Mouse (Mus musculus) embryonic facial prominence, embryonic 12.5 days (tissue): ENCODE data around the gene Slc6a3. TPM values are rescaled to one million over a fixed set of nuclear protein-coding genes. Genes with fewer than 3 reads are reported as not detected.

Source experiments
- ATAC-seq: fragments of 200-750 bp; cut with Nextera tagmentation; 2 replicates; pipeline ENCODE4 v1.8.0; 2017; ENCODE audit not compliant: insufficient number of reproducible peaks, insufficient read depth, low FRiP score, low TSS enrichment
- H3K27ac ChIP-seq: fragments of 300-500 bp; sonication (generic); 2 replicates; pipeline ENCODE4 v1.5.1; 2016; ENCODE audit warnings: mild to moderate bottlenecking
- H3K27me3 ChIP-seq: fragments of 300-500 bp; sonication (generic); 2 replicates; pipeline ENCODE4 v1.6.1; 2016; ENCODE audit warnings: mild to moderate bottlenecking, moderate library complexity
- H3K36me3 ChIP-seq: fragments of 300-500 bp; sonication (generic); 2 replicates; pipeline ENCODE4 v1.6.1; 2016; ENCODE audit warnings: mild to moderate bottlenecking
- H3K4me1 ChIP-seq: fragments of 300-500 bp; sonication (generic); 2 replicates; pipeline ENCODE4 v1.6.1; 2016
- H3K4me2 ChIP-seq: fragments of 300-500 bp; sonication (generic); replicated peaks from 2 replicates; pipeline ENCODE4 v1.6.1; 2016; ENCODE audit warnings: mild to moderate bottlenecking, moderate library complexity
- H3K4me3 ChIP-seq: fragments of 300-500 bp; sonication (generic); 2 replicates; pipeline ENCODE4 v1.5.1; 2016; ENCODE audit warnings: mild to moderate bottlenecking
- H3K9ac ChIP-seq: fragments of 300-500 bp; sonication (generic); 2 replicates; pipeline ENCODE4 v1.6.1; 2016; ENCODE audit warnings: mild to moderate bottlenecking, moderate library complexity
- H3K9me3 ChIP-seq: fragments of 300-500 bp; sonication (generic); 2 replicates; pipeline ENCODE4 v1.6.1; 2016; ENCODE audit warnings: mild to moderate bottlenecking, moderate library complexity
- WGBS: fragments of 180-500 bp; shearing (Covaris S2); methylation state at CpG from one replicate; pipeline ENCODE4 v1.1.7; 2016; 5-methylcytosine and 5-hydroxymethylcytosine counted together
- polyA plus RNA-seq: library from polyadenylated mRNA; unstranded; fragments of >200 nt; fragmentation: Nextera tagmentation; extraction: Ambion mirVana; gene quantifications from 2 replicates; pipeline ENCODE4 v1.2.1, GENCODE M21; 2016

Gene Slc6a3
- polyA plus RNA-seq, 1 experiment from 2014 or later: 0.08 TPM

DNA sequence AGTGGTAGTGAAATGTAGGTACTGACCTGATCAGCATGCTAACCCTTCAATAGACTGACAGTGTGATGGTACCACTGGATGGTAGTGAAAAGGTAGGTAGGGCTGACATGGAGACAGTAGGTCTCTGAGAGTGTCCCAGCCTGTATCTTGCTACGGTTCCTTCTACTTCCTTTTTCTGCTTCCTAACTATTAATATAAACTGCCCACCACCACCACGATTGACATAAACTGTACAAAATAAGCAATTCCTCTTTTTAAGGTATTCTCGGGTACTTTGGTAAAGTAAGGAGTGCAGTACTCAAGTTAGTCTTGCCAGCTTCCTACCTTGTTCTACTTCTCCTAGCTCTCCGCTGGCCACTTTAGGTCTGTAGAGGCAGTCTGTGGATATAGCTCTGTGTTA, 59.7 kb downstream of the Slc6a3 start:
- Histone ChIP-seq H3K4me3 (no peak overlapping the region), H3K4me2 (no peak overlapping the region), H3K9ac (no peak overlapping the region), H3K27me3 (0 out of 2 replicates have a peak, but pooled peaks cover 2% of the 10 kb centered on the region), H3K9me3 (no peaks in the 10 kb centered on the region), H3K36me3 (no peaks in the 10 kb centered on the region), H3K27ac (no peak overlapping the region), H3K4me1 (no peaks in the 10 kb centered on the region)
- WGBS: 77% methylated on average over 4 of the region's 4 CpGs
- no peak for ATAC-seq

DNA sequence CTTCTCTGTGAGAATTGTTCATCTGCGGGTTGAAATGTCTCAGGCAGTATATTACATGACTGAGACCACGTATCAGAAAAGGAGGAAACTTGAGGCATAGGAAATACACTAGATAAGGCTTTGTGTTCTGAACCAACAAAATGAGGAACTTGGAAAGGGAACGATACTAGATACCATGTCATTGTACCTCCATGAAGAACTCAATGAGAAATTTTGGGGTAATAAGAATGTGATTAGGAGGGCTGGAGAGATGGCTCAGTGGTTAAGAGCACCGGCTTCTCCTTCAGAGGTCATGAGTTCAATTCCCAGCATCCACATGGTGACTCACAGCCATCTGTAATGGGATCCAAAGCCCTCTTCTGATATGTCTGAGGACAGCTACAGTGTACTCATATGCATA, 63.7 kb downstream of the Slc6a3 start:
- no peaks in the 10 kb centered on the region for H3K27me3 ChIP-seq
- H3K9me3 ChIP-seq: no peaks in the 10 kb centered on the region
- H3K4me2 ChIP-seq: no peak overlapping the region
- WGBS: 83% methylated on average over 4 of the region's 4 CpGs
- H3K27ac ChIP-seq: no peak overlapping the region
- no peak for ATAC-seq
- H3K36me3 ChIP-seq: no peaks in the 10 kb centered on the region
- H3K9ac ChIP-seq: no peak overlapping the region
- no peak overlapping the region for H3K4me3 ChIP-seq
- peaks cover 13% of the 10 kb centered on the region for H3K4me1 ChIP-seq

DNA sequence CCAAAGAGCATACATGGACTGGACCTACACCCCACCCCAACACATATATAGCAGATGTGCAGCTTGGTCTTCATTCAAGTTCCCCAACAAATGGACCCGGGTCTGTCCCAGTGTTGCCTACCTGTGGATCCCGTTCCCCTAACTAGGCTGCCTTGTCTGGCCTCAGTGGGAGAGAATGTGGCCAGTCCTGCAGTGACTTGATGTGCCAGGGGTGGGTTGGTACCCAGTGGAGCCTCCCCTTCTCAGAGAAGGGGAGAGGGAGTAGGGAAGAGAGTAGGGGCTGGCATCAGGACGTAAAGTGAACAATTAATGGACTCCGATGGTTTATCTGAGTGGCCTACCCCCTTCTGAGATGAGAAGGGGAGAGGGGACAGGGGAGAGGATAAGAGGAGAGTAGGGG, 66.5 kb downstream of the Slc6a3 start:
- Histone ChIP-seq H3K9ac (peak overlapping the region; percentile 76), H3K4me2 (peak overlapping the region; percentile 96), H3K4me3 (peak overlapping the region; percentile 73), H3K27ac (no peak overlapping the region), H3K4me1 (peaks cover 13% of the 10 kb centered on the region), H3K27me3 (no peaks in the 10 kb centered on the region), H3K36me3 (peaks cover 20% of the 10 kb centered on the region), H3K9me3 (no peaks in the 10 kb centered on the region)
- 53% methylated on average over 4 of the region's 4 CpGs for WGBS
- no peak for ATAC-seq

DNA sequence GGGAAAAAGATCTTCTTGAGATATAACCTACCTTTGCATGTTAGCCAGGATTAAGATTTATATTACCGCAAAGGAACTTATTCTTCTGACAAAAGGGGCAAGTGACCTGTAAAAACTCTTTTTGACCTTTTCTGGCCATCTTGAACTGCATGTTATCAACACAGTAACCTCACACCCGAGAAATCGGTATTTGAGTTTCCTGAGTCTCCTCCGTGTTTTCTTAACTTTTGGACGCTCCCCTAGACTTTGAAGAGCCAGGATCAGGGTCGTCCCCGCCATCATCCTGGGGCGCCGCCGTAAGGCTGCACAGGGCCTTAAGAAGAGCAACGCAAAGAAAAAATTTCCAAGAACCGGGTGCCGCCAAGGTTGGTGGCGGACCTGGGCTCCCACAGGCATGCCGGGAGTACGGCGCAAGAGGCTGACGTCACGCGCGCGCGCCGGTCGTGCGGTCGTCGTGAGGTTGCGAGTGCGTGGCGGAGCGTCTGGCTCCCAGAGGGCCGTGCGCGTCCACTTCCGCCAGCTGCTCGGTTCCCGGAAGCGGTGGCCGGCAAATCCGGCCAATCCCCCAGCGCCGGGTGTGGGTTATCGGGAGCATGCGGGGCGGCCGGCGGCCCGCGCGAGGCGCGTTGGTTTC, 67.1 kb downstream of the Slc6a3 start, which contains the start of gene Clptm1l:
Gene Clptm1l, plus strand, starts transcription at position 485 of the 634 bp plus-strand sequence.
- Histone ChIP-seq H3K27me3 (no peaks in the 10 kb centered on the region), H3K9ac (peak within 1 kb of the TSS; percentile 76), H3K4me3 (peak within 1 kb of the TSS; percentile 73), H3K4me1 (peaks cover 13% of the 10 kb centered on the region), H3K27ac (peak within 1 kb of the TSS; percentile 70; the same call in 1 of the 2 replicates), H3K36me3 (peaks cover 23% of the 10 kb centered on the region), H3K9me3 (no peaks in the 10 kb centered on the region), H3K4me2 (peak within 1 kb of the TSS; percentile 96)
- WGBS: 1% methylated on average over 52 of the region's 53 CpGs
- ATAC-seq: peak; percentile 92

DNA sequence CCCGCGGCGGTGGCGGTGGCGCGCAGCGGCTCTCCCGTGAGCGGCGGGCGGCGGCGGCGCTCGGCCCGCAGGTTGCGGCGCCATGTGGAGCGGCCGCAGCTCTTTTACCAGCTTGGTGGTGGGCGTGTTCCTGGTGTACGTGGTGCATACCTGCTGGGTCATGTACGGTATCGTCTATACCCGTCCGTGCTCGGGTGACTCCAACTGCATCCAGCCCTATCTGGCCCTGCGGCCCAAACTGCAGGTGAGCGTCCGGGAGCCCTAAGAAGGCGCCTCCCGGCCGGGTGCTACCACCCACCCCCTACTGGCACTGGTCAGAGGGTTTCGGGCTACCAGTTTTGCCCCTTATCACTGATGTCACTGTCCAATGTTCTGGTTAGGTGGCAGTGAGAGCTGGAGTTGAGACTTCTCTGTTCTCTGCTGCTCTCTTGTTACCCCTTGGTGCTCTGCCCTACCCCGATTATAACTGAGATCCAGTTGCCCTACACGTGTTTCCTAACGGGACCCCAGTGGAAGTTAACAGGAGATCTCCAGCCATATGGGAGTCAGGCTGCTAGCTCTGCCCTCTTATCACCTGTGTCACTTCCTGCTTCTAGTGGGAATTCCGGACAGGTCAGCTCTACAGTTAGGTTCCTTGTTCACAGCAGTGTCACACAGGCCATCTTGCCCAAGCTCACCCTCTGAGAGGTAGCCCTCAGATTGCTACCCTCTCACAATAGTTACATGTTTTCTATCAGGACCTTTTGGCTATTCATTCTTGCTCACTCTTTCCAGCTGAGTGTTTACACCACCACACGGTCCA, 67.8 kb downstream of the Slc6a3 start:
- Histone ChIP-seq H3K4me2 (peak overlapping the region; percentile 96), H3K9ac (peak overlapping the region; percentile 76), H3K27ac (no peak overlapping the region), H3K4me3 (peak overlapping the region; percentile 73), H3K27me3 (no peaks in the 10 kb centered on the region), H3K36me3 (peaks cover 30% of the 10 kb centered on the region), H3K9me3 (no peaks in the 10 kb centered on the region), H3K4me1 (peaks cover 13% of the 10 kb centered on the region)
- WGBS: 3% methylated on average over 35 of the region's 39 CpGs
- ATAC-seq: peak; percentile 80

DNA sequence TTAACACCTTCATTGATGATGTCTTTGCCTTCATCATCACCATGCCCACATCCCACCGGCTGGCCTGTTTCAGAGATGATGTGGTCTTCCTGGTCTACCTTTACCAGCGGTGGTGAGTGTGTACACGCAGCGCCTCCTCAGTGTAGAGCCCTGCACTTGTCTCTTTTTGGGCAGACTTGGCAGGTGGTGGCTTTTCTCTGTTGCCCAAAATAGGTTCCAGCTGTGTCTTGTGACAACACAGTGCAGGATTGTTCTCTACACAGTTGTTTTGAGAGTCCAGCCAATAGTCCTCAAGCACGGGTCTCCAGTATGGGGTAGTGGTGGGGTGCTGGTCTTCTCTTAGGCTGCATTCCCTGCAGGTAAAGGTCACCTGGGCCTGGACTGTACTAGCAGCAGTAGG, 81.9 kb downstream of the Slc6a3 start:
- H3K9me3 ChIP-seq: no peaks in the 10 kb centered on the region
- no peaks in the 10 kb centered on the region for H3K4me1 ChIP-seq
- H3K27me3 ChIP-seq: no peaks in the 10 kb centered on the region
- no peak; the same call in 1 of the 2 replicates for ATAC-seq
- H3K4me3 ChIP-seq: no peak overlapping the region
- peaks cover 75% of the 10 kb centered on the region for H3K36me3 ChIP-seq
- no peak overlapping the region for H3K4me2 ChIP-seq
- 91% methylated on average over 5 of the region's 5 CpGs for WGBS
- no peak overlapping the region for H3K27ac ChIP-seq
- H3K9ac ChIP-seq: no peak overlapping the region

DNA sequence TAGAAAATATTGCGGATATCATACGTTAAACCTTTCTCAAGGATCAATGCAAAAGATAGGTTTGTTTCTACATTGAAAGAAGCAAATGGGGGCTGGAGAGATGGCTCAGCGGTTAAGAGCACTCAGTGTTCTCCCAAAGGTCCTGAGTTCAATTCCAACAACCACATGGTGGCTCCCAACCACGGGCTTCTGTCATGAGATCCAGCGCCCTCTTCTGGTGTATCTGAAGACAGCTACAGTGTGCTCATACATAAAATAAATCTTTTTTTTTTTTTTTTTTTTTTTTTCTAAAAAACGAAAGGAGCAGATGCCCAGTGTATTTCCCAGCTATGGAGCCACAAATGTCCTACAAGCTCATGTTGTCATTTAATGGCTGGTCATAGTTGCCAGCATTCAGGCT, 84.1 kb downstream of the Slc6a3 start:
- H3K9me3 ChIP-seq: no peaks in the 10 kb centered on the region
- ATAC-seq: no peak
- H3K27ac ChIP-seq: no peak overlapping the region
- no peak overlapping the region for H3K9ac ChIP-seq
- peaks cover 53% of the 10 kb centered on the region for H3K36me3 ChIP-seq
- no peak overlapping the region for H3K4me3 ChIP-seq
- H3K4me2 ChIP-seq: no peak overlapping the region
- no peaks in the 10 kb centered on the region for H3K4me1 ChIP-seq
- WGBS: 68% methylated on average over 6 of the region's 6 CpGs
- H3K27me3 ChIP-seq: no peaks in the 10 kb centered on the region

DNA sequence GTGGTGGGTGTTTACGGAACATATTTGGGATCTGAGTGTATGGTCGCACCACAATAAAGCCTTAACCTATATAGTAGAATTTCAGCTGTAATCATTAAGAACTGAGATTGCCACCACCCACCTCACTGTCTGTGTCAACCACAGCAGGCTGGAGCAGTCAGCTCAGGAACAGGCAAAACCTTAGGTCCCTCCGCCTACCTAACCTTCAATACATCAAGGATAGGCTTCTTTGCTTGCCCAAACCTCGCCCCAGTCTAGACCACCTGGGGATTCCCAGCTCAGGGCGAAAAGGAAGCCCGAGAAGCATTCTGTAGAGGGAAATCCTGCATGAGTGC, 89.8 kb downstream of the Slc6a3 start:
- WGBS: 45% methylated on average over 6 of the region's 6 CpGs
- Histone ChIP-seq H3K9me3 (no peaks in the 10 kb centered on the region), H3K9ac (peak overlapping the region; percentile 82; the same call in 1 of the 2 replicates), H3K4me1 (peaks cover 16% of the 10 kb centered on the region), H3K4me2 (peak overlapping the region; percentile 93), H3K27me3 (no peaks in the 10 kb centered on the region), H3K27ac (no peak overlapping the region), H3K36me3 (0 out of 2 replicates have a peak, but pooled peaks cover 6% of the 10 kb centered on the region), H3K4me3 (peak overlapping the region; percentile 70)
- ATAC-seq: no peak

DNA sequence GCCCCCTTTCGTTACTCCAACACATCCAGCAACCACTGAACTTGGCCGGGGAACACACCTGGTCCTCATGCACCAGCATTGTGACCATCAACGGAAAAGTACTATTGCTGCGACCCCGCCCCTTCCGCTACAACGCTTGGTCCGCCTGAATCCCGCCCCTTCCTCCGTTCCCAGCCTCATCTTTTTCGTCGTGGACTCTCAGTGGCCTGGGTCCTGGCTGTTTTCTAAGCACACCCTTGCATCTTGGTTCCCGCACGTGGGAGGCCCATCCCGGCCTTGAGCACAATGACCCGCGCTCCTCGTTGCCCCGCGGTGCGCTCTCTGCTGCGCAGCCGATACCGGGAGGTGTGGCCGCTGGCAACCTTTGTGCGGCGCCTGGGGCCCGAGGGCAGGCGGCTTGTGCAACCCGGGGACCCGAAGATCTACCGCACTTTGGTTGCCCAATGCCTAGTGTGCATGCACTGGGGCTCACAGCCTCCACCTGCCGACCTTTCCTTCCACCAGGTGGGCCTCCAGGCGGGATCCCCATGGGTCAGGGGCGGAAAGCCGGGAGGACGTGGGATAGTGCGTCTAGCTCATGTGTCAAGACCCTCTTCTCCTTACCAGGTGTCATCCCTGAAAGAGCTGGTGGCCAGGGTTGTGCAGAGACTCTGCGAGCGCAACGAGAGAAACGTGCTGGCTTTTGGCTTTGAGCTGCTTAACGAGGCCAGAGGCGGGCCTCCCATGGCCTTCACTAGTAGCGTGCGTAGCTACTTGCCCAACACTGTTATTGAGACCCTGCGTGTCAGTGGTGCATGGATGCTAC, 90.4 kb downstream of the Slc6a3 start, which contains the start of gene Tert:
Gene Tert, plus strand, starts transcription at position 167 of the 805 bp plus-strand sequence.
- no peak within 1 kb of the TSS for H3K27ac ChIP-seq
- peak within 1 kb of the TSS; percentile 70 for H3K4me3 ChIP-seq
- 10% methylated on average over 47 of the region's 47 CpGs for WGBS
- H3K36me3 ChIP-seq: 0 out of 2 replicates have a peak, but pooled peaks cover 6% of the 10 kb centered on the region
- peak within 1 kb of the TSS; percentile 82 for H3K9ac ChIP-seq
- H3K4me2 ChIP-seq: peak within 1 kb of the TSS; percentile 93
- H3K4me1 ChIP-seq: peaks cover 16% of the 10 kb centered on the region
- ATAC-seq: peak; percentile 83
- H3K27me3 ChIP-seq: no peaks in the 10 kb centered on the region
- no peaks in the 10 kb centered on the region for H3K9me3 ChIP-seq
